Mouse (Mus musculus): ENCODE measurements around the gene Zfp119b.
A peak's percentile ranks its signal among the peaks of the same experiment; 100 is the strongest.

Zfp119b gene

DNA sequence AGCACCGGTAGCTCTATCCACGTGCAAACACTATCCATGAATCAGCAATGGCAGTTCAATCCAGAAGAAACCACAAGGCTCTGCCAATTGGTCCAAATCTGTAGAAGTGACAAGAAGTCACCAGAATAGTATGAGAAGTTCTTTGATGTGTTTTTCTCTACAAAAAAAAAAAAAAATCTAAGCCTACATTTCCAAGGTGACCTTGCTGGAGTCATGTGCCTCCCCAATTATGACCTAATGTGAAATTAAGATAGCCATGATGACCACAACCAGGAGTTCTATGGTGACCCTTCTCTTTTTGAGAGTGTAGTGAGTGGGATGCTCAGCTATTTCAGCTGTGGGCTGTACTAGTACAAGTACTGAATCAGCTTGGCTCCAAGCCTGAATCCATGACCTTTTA is at the start of gene Zfp119b:
TSS of gene Zfp119b (minus strand) at position 101 of the 400 bp plus-strand sequence.
- no peak for DNase-seq (ENCODE audit: low read depth, low spot score)

DNA sequence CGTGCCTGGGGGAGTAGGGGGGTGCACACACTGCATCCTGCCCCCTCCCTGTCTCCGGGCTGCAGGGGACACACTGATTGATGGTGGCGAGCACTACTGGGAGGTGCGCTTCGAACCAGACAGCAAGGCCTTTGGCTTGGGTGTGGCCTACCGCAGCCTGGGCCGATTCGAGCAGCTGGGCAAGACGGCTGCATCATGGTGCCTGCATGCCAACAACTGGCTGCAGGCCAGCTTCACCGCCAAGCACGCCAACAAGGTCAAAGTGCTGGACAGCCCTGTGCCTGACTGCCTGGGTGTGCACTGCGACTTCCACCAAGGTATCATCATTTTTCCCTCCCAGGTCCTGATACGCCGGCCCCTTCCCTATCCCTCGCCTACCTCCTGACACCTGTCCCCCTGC is 46.7 kb upstream of the Zfp119b start:
- DNase-seq (ENCODE audit: low read depth, low spot score) = no peak

DNA sequence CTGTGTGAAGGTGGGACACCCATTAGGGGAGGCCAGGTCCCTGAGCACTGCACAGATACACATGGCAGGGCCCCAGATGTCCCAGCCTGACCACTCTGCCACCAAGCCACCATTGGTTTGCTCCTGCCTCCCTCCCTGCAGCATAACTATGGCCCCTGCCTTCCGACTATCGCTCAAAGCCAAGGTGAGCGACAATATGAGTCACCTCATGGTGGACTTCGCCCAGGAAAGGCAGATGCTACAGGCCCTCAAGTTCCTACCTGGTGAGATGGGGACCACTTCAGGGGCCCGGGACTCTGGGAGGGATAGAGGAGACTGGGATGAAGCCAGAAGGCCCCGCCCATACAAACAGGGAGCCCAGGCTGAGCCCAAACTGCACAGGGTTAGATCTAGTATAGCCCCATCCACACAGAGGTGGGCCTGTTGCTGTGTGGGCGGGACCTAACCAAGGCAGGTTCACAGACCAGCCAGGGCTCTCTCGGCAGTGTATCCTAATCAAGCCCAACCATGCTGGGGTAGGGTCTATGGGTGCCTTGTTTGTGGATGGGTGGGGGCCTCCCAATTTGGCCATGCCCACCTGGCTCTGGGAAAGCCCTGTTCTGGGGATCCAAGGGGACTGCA is 41.1 kb upstream of the Zfp119b start:
- no peak for DNase-seq (ENCODE audit: low read depth, low spot score)

DNA sequence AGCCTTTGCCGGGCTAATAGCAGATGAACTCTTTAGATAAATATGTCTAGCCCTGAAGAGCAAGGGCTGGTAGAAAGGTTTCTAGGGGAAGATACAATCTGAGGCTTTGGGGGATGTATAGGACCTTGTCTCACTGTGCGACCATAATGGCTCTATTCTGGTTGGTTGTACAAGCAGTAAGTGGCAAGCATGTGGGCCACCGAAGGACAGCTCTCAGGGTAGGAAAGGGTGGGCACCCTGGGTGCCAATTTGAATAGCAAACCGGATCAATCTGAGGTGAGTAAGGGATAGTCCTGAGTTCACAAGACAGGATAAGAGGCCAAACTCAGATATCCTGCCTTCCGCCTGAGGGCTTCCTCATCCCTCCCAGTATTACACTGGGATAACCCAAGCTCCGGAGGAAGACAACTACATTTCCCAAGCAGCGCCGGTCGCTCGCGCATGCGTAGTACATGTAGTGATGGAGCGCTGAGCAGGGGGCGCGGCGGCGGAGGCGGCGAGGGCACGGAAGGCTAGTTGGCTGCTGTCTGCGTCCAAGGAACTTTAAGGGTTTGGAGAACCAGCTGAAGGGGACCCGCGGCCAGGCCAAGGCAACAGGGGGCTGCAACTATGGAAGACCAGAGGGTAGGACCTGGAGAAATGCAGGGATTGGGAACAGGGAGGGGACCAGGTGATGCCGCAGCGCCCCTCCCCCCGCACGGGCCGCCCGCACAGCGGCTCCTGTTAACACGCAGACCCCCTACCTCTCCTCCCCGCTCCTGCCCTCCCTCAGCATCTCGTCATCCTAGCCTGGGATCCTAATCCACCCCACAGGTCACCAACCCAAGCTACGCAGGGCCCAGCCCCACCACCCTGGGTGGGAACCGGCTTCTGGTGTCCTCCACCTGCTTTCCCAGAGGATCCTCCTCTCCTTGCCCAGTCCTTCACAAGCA is 37.0 kb upstream of the Zfp119b start, which contains the start of gene Fsd1:
TSS of gene Fsd1 (plus strand) at position 480 of the 932 bp plus-strand sequence.
- DNase-seq (ENCODE audit: low read depth, low spot score) = peak; percentile 90

DNA sequence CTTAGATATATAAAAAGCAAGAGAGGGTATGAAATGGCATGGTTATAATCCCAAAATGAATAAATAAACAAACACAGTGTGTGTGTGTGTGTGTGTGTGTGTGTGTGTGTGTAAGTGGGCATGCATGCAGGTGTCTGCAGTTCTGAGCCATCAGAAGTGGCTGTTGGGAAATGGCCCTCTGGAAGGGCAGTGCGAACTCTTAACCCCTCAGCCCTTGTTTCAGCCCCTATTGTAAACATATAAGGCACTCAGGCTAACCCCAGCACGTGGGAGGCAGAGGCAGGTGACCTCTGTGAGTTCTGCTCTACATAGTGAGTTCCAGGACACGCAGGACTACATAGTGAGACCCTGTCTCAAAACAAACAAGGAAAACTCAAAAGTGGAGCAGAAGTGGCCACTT is 28.0 kb upstream of the Zfp119b start:
- no peak for DNase-seq (ENCODE audit: low read depth, low spot score)

DNA sequence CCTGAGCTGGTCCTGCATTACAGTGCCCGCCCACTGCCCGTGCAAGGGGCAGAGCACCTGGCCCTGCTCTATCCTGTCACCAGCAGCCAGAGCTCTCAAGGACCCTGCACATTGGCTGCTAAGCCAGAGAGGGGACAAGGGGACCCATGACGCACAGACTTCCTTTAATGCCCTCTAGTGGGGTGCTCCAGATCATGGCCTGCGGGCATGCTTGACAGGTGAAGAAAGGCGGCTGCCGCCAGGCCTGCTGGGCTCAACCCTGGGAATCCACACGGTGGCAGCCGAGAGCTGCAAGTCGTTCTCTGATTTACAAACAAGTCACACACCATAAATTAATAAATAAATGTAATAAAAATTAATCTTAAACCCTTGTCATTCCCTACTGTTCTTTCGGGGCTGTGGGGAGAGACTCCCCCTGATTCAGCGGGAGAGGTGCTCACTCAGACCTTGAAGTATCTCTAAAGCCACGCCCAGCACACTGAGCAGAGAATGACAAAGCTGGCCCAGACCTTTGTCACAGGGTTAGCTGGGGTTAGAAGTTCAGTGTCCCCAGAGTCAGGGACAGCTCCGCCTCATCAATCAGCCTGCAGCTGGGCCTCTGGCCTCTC is 27.1 kb upstream of the Zfp119b start:
- peak; percentile 91 for DNase-seq (ENCODE audit: low read depth, low spot score)

DNA sequence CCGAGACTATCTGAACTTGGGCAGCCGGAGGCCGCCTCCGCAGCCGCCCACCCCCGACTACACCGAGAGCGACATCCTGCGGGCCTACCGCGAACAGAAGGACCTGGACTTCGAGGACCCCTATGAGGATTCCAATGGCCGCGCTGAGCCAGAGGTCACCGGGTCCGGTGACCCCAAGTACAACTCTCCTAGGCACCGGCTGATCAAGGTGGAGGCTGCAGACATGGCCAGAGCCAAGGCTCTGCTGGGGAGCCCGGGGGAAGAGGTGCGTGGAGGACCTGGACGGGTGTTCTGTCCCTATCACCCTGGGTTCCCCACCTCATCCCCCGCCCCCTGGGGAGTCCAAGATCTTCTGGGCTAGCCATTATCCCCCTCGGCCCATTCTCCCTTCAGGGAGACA is 22.2 kb upstream of the Zfp119b start:
- no peak for DNase-seq (ENCODE audit: low read depth, low spot score)

DNA sequence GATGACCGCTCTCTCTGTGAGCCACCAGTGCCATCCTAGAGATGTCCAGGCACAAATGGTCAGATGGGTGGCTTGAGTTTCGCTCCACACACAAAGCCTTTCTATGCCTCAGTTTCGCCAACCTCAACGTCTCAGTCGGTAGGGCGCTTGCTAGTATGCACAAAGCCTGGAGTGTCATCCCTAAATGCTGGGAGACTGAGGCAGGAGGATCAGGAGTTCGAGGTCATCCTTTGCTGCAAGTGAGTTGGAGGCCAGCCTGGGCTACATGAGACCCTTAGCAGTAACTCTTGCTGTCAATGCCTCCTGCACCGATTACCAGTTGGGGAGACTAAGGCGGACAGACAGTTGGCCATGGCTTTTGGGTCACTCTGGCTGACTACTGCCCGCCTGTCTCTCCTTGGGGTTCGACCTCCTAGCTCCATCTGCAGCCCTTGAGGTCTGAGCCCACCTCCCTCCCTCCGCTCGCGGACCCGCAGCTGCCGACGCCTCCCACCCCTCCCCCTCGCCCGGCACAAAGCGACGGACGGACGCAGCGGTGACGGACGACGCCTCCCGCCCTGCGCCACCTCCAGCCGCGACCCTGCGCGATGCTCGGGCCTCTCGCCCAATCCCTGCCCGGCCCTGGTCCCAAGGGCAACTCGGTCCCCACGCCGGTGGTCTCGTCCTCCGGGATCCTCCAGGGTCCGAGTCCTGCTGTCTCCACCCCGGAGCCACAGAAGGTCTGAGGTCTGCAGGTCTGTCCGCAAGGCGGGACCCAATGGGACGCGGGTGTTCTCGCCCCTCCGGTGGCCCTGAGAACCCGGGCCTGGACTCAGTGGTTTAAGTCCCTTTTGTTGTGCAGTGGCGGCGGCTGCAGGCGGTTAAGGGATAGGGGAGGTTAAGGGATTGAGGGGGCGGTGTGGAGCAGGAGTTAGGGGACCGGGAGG is 20.9 kb upstream of the Zfp119b start, which contains the start of gene Shd:
TSS of gene Shd (plus strand) at position 502 of the 926 bp plus-strand sequence.
- peak; percentile 61 for DNase-seq (ENCODE audit: low read depth, low spot score)

DNA sequence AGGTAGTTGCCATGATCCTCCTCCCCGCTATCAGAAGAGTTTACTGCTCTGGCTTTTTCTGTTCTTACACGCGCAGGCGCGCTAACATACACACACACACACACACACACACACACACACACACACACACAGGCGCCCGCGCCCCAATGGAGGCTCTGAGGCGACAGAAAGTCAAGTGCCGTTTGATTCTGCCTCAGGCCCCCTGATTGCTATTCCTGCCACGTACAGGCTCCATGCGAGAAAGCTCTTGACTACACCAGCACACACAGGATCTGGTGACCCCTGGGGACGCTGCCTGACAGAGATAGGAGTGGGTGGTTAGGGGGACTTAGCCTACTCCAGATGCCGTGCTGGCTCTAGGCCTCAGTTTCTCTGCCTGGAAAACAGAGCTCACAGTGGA is 20.3 kb upstream of the Zfp119b start:
- DNase-seq (ENCODE audit: low read depth, low spot score) = peak; percentile 64

DNA sequence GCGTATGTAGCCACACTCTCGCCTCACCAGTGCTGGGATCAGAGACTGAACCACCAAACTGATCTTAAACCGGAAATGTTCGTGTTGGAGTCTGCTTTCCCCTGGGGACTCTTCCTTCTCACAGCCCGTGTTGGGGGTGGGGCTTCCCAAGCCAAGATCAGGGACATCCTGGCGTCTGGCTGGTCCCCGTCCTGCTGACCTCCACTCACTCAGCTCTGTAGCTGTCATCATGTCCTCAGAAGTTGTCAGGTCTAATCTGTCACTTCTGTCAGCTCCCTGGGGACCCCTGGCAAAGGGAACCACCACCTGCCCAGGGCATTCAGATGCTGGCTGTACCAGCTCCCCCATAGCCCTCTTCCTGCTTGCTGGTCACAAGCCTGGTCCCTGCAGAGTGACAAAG is 18.9 kb upstream of the Zfp119b start:
- DNase-seq (ENCODE audit: low read depth, low spot score) = no peak

DNA sequence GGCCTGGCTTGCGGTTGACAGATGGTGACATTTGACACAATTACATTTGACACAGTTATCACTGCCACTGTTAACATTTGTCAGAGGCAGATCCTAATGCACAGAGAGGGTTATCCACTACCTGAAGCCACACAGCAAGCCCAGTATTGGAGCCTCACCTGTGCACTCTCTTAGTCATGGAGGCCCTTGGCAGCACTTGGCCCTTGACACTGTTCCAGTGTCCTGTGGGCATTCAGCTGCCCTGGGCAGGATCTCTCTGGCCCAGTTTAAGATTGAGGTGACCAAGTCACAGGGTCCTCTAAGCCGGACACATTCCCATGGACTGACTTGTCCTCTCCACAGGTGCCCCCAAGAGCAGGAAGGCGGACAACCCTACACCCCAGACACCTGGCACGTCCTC is 17.9 kb upstream of the Zfp119b start:
- DNase-seq (ENCODE audit: low read depth, low spot score) = peak; percentile 42

DNA sequence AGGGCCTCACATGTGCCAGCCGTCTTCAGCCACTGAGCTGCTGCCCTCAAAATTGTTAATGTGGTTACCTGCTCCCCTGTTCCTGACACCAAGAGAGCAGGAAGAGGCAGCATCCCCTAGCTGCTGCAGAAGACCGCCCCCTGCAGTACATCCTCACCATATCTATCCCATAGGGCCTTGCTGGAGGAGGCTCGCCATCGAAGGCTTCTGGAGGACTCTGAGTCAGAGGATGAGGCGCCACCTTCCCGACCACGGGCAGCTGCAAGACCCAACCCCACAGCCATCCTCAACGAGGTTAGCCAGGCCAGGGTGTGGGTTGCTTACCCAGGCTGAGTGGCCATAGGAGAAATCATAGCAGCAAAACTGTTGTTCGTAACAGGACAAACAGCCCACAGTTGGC is 15.7 kb upstream of the Zfp119b start:
- DNase-seq (ENCODE audit: low read depth, low spot score) = no peak

DNA sequence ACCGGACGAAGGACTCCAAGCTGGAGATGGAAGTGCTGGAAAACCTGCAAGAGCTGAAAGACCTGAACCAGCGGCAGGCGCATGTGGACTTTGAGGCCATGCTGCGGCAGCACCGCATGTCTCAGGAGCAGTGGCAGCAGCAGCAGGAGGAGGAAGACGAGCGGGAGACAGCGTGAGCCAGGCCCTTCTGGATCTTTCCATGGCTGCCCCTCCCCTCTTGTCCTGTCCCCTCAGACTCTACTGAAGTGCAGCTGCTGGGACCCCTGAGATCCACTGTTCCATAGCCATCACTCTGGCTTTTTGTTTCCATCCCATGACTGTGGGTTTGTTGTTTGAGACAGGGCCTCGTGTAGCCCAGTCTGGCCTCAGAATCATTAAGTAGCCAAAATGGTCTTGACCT is 15.2 kb upstream of the Zfp119b start:
- no peak for DNase-seq (ENCODE audit: low read depth, low spot score)

DNA sequence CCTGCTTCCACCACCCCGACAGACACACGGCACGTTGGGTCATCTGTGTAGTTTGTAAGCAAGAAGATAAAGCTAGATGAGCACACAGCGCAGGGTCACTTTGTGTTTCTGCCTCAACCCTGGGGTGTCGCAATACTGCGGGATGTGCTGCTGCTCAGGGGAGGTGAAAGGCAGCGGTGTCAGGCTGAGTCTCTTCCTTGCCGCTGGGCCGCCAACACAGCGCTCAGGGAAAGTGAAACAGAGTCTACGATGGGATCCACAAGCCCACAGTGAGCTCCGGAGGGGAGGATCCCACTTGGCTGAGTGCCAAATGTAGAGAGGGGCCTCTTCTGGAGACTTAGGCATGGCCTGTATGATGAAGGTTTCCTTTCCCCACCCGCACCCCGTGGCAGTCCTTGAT is 13.9 kb upstream of the Zfp119b start:
- DNase-seq (ENCODE audit: low read depth, low spot score) = no peak

DNA sequence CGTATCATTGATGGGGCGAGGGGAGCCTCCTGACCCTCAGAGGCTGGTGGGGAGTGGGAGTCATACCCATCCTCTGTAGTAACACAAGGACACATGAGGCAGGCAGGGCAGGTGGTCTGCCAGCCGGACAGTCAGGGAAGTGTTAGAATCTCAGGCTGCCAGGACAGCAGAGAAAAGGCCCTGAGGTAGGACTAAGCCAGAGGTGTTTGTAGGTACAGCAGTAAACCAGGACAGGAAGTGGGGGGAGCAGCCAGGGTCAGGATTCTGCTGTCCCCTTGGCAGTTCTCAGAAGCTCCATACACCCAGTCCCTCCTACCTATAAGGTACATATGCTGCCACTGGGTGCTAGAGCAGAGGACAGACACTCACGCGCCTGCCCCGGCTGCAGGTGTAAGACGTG is 12.3 kb upstream of the Zfp119b start:
- DNase-seq (ENCODE audit: low read depth, low spot score) = no peak

DNA sequence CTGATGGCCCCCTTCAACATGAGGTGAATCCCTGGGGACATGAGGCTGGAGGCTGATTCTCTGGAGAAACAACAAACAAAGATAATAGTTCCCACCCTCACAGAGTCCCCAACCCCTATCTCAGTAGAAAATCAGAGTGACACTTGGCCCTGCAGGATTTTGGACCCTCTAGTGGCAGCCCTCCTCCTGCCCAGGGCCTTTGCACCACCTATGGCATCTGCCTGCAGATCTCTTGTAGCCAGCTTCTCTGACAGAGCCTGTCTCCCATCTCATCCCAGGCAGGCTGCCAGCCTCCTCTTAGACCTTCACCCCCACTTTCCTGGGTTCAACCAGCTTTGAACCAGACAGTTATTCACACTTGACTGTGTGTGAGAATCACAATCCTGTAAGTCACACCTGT is 11.5 kb upstream of the Zfp119b start:
- DNase-seq (ENCODE audit: low read depth, low spot score) = no peak

DNA sequence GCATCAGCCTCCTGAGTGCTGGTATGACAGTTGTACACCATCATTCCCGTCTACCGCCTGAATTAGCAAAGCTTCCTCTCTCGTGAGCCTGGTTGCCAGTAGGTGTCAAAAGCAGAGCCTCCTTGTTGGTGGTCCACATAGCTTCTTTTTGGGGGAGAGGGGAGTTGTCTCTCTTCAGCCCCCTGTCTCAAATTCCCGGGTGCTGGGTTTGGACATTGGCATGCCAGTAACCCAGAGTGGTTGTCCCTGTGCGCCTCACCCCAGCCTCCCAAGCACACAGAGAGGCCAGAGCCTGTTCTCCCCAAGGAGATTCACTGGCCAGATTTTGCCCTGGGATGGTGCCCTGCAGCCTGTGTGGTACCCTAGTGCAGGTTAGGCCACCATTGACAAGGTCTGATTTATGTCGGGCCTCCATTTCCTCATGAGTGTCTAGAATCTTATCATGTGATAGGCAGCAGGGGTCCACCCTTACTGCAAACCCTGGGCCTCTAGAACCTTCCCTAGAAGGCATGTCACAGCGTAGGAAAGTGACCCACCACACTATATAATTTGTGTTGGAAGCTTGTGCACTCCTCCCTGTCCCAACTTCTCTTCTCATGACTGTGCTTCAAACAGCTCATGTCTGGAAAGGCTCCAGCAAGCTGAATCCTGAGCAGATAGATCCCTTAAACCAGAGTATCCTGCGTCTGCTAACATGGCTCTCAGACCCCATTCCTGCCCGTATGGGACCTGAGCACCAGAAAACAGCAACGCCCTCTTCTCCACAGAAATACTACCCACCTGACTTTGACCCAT is 10.8 kb upstream of the Zfp119b start:
- DNase-seq (ENCODE audit: low read depth, low spot score) = no peak

DNA sequence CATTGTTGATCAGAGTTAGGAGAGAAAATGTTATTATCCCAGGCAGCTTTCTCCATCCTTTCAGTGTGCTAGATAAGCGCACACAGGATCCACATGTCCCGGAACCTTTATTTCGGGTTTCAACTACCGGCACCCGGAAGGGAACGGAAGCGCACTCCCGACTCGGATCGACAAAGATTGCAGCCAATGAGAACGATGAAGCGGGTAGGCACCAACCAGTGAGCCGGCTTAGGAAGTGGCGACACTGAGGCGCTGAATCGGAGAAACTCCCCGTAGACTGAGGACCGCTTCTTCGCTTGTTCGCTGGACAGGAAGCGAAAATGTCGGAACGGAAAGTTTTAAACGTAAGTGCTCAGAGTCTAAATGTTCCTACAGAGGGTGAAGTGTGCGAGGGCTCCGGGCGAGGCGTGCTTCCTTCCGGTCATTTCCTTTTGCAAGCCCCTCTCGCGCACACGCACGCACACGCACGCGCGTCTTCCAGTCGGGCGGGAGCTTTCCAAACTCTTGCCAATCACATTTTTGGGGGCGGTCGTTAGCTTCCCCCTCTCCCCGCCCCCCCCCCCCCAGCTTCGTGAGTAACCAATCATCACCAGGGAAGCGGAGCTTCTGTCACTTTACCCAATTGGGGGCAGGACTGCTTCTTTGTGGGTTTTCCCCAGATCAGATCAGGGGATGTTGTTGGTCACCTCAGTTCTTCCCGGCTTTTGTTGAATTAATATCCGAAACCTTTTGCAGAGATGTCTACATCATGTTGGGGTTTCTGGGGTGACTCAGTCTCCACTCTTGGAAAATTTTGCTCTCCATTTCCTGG is 9.8 kb upstream of the Zfp119b start, which contains the start of gene Yju2:
TSS of gene Yju2 (plus strand) at position 182 of the 811 bp plus-strand sequence.
- peak; percentile 99 for DNase-seq (ENCODE audit: low read depth, low spot score)

DNA sequence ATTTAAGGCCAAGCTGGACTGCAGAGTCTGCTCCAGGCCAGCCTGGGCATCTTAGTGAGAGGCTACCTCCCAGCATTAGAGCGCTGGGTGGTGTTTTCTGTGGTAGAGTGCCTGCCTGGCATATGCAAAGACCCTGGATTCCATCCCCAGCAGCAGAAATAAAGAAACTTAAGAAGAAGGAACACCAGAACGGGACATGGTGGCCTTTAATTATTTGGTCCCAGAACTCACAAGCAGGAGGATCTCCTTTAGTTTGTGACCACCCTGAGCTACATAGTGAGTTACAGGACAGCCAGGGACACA is 9.2 kb upstream of the Zfp119b start:
- no peak for DNase-seq (ENCODE audit: low read depth, low spot score)
